Mouse (Mus musculus) bone marrow macrophage, adult 2 months (primary cell): Measurements from ENCODE around the gene 1110051M20Rik.

Experiments
- CTCF ChIP-seq: IDR thresholded peaks from 2 replicates; pipeline ENCODE4 v1.5.1; 2012; ENCODE audit warnings: low read depth, mild to moderate bottlenecking, low read length, moderate library complexity
- POLR2A ChIP-seq: IDR thresholded peaks from 2 replicates; pipeline ENCODE4 v1.6.1; 2012; ENCODE audit warnings: mild to moderate bottlenecking, low read depth, low read length, borderline replicate concordance

DNA sequence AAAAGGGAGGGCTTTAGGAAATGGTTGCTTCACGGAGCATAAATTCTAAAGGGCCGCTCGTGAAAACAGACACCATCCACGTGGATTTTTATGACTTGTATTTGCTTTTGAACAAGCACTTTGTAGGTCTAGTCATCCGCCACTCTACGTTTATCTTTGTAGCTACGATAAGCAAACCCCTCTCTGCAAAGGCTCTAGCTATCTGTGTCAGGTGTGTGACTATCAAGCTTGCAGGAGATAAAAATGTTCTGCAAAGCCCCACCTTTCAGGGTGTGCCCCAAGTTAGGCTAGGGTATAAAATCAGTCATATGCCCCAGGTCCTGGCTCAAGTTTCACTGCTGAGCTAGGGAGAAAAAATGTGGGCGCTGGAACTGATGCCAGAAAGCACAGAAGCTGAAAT, 8.2 kb upstream of the 1110051M20Rik start:
- TF ChIP-seq CTCF (no peak), POLR2A (no peak)
